Mouse (Mus musculus) ES-Bruce4 (cell line): ENCODE results near the gene Kif13a. TPM values are rescaled to one million over a fixed set of nuclear protein-coding genes. Genes with fewer than 3 reads are reported as not detected.

Source experiments
- H3K27ac ChIP-seq: 2 replicates; pipeline ENCODE4 v1.5.1; 2012; ENCODE audit warnings: low read length, inconsistent platforms; ENCODE audit not compliant: insufficient read depth
- H3K27me3 ChIP-seq: 2 replicates; pipeline ENCODE4 v1.6.1; 2012; ENCODE audit warnings: mild to moderate bottlenecking, low read length, inconsistent platforms; ENCODE audit not compliant: control insufficient read depth, poor library complexity, insufficient read depth, severe bottlenecking
- H3K36me3 ChIP-seq: 2 replicates; pipeline ENCODE4 v1.6.1; 2012; ENCODE audit warnings: inconsistent platforms, mild to moderate bottlenecking, low read length, moderate library complexity; ENCODE audit not compliant: control insufficient read depth, poor library complexity, insufficient read depth, severe bottlenecking
- H3K4me1 ChIP-seq: one replicate; pipeline ENCODE4 v1.8.1; 2011; ENCODE audit warnings: low read length; ENCODE audit not compliant: control insufficient read depth, insufficient read depth
- H3K4me3 ChIP-seq: 2 replicates; pipeline ENCODE4 v1.5.1; 2011; ENCODE audit warnings: low read depth, mild to moderate bottlenecking, low read length
- H3K9ac ChIP-seq: 2 replicates; pipeline ENCODE4 v1.6.1; 2012; ENCODE audit warnings: low read depth, mild to moderate bottlenecking, inconsistent platforms; ENCODE audit not compliant: poor library complexity, severe bottlenecking
- H3K9me3 ChIP-seq: replicated peaks from 2 replicates; pipeline ENCODE4 v1.6.1; 2012; ENCODE audit warnings: mild to moderate bottlenecking, low read length, inconsistent platforms; ENCODE audit not compliant: control insufficient read depth, poor library complexity, insufficient read depth, severe bottlenecking
- CTCF ChIP-seq: IDR thresholded peaks from one replicate; pipeline ENCODE4 v1.8.1; 2011; ENCODE audit warnings: low read depth, low read length
- EP300 ChIP-seq: IDR thresholded peaks from 2 replicates; pipeline ENCODE4 v1.6.1; 2011; ENCODE audit warnings: low read depth, low read length; ENCODE audit not compliant: insufficient read depth
- POLR2A ChIP-seq: IDR thresholded peaks from one replicate; pipeline ENCODE4 v1.8.1; 2011; ENCODE audit warnings: low read length; ENCODE audit not compliant: insufficient read depth
- polyA plus RNA-seq: library from polyadenylated mRNA; stranded (reverse); fragments of >200 nt; gene quantifications from 2 replicates; pipeline ENCODE4 v1.2.4, GENCODE M21; 2011; ENCODE audit warnings: low read depth; ENCODE audit not compliant: missing spikeins, insufficient read depth, insufficient read length

Gene Kif13a
- polyA plus RNA-seq, 1 experiment: 41.1 TPM

DNA sequence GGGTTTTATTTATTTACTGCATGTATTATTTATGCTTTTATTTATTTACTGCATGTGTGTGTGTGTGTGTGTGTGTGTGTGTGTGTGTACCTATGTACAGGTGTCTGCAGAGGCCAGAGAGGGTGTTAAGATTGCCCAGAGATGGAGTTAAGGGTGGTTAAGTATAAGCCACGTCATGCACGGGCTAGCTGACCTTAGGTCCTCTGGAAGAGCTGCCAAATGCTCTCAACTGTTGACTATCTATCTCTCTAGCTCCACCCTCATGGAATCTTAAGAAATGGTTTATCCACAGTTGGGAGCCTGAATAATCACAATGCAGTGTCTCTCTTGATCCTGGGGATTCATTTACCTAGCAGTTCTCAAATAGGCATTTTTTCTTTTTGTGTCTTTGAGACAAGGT lies 30.8 kb downstream of the Kif13a start:
- H3K4me3 ChIP-seq: no peak overlapping the region
- H3K9ac ChIP-seq: no peak overlapping the region
- H3K36me3 ChIP-seq: no peaks in the 10 kb centered on the region
- TF ChIP-seq POLR2A (no peak), CTCF (no peak), EP300 (no peak)
- H3K27me3 ChIP-seq: no peaks in the 10 kb centered on the region
- H3K27ac ChIP-seq: no peak overlapping the region
- no peaks in the 10 kb centered on the region for H3K4me1 ChIP-seq
- peaks cover 5% of the 10 kb centered on the region for H3K9me3 ChIP-seq

DNA sequence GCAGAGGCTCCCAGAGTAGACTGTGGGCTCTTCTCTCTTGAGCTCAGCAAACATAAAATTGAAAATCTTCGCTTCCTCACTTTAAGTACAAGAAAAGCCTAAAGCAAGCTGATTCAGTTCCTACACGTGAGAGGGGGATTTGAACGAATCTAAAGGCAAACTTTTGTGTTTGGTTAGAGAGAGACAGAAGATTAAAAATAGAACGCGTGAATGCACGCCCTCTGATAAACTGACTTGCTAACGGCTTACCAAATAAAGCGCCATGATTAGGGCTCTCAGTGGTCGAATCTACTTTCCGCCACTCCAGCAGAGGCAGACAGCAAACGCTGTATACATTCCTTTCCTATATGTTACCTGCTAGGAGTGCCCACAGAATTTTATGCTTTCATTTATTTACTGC lies 31.3 kb downstream of the Kif13a start:
- no peak for TF ChIP-seq CTCF
- TF ChIP-seq EP300: no peak
- no peak for TF ChIP-seq POLR2A
- Histone ChIP-seq H3K36me3 (no peaks in the 10 kb centered on the region), H3K9ac (no peak overlapping the region), H3K4me3 (no peak overlapping the region), H3K4me1 (no peaks in the 10 kb centered on the region), H3K27ac (no peak overlapping the region), H3K9me3 (peaks cover 5% of the 10 kb centered on the region), H3K27me3 (no peaks in the 10 kb centered on the region)

DNA sequence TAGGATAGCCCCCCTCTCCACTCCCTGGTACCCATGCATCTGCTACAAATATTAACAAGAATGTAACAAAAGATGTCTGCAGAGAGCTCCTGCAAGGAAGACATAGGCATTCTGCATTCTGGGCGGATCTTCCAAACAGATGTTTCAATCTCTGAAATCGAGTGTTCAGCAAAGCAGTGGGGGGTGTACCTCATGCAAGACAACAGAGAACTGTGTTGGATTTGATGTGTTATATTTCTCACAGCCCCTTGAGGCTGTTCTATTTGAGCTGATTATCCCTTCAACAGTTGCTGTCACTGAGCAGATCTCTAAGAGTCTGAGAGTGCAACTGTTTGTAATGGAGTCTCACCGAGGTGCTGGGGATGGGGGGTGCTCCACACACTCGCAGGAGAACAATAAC lies 37.3 kb downstream of the Kif13a start:
- H3K27me3 ChIP-seq: no peaks in the 10 kb centered on the region
- H3K27ac ChIP-seq: no peak overlapping the region
- no peaks in the 10 kb centered on the region for H3K36me3 ChIP-seq
- no peaks in the 10 kb centered on the region for H3K9me3 ChIP-seq
- no peak overlapping the region for H3K9ac ChIP-seq
- H3K4me1 ChIP-seq: no peaks in the 10 kb centered on the region
- no peak overlapping the region for H3K4me3 ChIP-seq
- no peak for TF ChIP-seq EP300
- TF ChIP-seq CTCF: no peak
- no peak for TF ChIP-seq POLR2A

DNA sequence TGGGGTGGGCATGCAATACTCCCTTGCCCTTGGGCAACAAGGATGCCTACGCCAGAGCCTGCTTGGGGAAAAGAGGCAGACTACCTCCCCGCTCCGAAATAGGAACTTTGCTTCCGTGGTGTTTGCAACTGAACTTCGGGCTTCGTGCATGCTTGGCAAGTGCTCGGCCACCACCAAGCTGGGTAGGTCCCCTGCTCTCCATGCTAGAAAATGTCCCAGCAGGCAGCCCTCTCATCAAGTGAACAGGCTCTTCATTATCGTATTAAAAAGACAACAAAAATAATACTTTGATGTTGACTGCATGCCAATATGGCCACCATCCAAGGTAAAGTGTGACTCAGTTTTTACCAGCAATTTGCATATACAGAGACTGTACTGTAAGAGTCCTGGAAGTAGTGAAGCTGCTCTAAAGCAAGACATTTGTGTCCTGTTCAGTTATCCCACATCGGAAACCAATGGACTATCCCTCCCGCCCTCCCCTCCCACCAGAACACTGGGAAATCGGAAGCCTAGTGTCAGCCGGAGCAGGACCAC lies 41.5 kb downstream of the Kif13a start:
- no peaks in the 10 kb centered on the region for H3K4me1 ChIP-seq
- H3K9ac ChIP-seq: no peak overlapping the region
- H3K36me3 ChIP-seq: no peaks in the 10 kb centered on the region
- no peaks in the 10 kb centered on the region for H3K27me3 ChIP-seq
- H3K27ac ChIP-seq: no peak overlapping the region
- H3K9me3 ChIP-seq: no peaks in the 10 kb centered on the region
- no peak overlapping the region for H3K4me3 ChIP-seq
- TF ChIP-seq EP300: no peak
- TF ChIP-seq CTCF: no peak
- TF ChIP-seq POLR2A: no peak

DNA sequence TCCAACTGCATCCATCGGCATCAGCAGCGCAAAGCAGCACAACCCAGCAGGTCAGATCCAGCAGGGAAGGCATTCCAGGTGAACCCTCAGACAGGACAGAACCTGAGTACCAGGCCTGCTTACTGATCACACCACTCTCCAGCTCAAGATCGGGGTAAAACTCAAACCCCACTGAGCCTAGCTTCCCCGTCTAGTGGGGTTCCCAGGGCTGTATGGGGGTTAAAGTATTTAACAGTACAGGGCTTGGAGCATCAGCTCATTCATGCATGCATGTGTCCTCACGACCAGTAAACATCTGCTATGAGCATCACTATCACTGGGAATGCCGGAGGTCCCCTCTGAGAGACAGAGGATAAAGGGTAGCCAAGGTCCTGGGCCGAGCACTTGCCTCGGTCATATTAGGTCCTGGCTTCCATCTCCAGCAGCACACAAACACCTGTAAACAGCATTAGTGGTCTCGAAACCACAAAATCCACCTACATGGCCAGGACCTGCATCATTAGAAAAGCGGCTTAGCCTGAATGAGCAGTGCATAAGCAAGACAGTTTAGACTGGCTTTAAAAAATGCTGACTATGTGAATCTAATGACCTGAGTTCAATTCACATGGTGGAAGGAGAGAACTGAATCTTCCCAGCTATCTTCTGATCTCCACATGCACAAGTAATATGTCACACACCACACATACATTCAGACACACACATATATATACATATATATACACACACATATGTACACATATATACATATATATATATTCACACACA lies 43.0 kb downstream of the Kif13a start:
- TF ChIP-seq POLR2A (no peak), CTCF (no peak), EP300 (no peak)
- Histone ChIP-seq H3K36me3 (no peaks in the 10 kb centered on the region), H3K9me3 (no peaks in the 10 kb centered on the region), H3K4me3 (no peak overlapping the region), H3K27me3 (no peaks in the 10 kb centered on the region), H3K9ac (no peak overlapping the region), H3K4me1 (no peaks in the 10 kb centered on the region), H3K27ac (no peak overlapping the region)

DNA sequence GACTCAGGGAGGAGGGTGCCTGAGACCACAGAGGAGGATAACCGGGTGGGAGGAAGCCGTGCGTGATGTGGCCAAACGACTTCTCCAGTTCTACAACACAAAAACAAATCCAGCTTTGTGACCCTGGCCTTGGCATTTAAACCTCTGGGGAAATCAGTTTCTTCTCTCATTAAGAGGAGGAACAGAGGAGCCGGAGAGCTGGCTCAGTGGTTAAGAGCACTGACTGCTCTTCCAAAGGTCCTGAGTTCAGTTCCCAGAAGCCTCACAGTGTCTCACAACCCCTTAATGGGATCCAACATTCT lies 44.0 kb downstream of the Kif13a start:
- H3K4me1 ChIP-seq: no peaks in the 10 kb centered on the region
- no peak overlapping the region for H3K27ac ChIP-seq
- no peak overlapping the region for H3K4me3 ChIP-seq
- no peaks in the 10 kb centered on the region for H3K9me3 ChIP-seq
- TF ChIP-seq POLR2A (no peak), CTCF (no peak), EP300 (no peak)
- no peaks in the 10 kb centered on the region for H3K36me3 ChIP-seq
- no peak overlapping the region for H3K9ac ChIP-seq
- H3K27me3 ChIP-seq: no peaks in the 10 kb centered on the region
